ENCODE assay signal across 20 mouse cellular contexts in genomic region chr5:135451100-135451499, GRCm38 (mm10). TPM values are rescaled to one million over a fixed set of nuclear protein-coding genes. Genes with fewer than 3 reads are reported as not detected.
DNase-seq lines count a peak whose midpoint lies in the region; ATAC-seq and TF ChIP-seq lines count a peak whose summit lies in the region.
"Had no signal": no experiment of that assay in that cellular context is flagged by ENCODE, and none has a peak within 500 bp of the region (broad histone marks: within the 10 kb centered on the region; RNA-seq: fewer than 3 reads in every experiment).

No protein-coding gene starts in this region.

- peak overlapping the region; percentile 47; the same call in 1 of the 2 replicates for H3K27ac ChIP-seq in left cerebral cortex, adult 2 months
- H3K27ac ChIP-seq: embryonic facial prominence, embryonic 12.5 days; forebrain, embryonic 13.5 days; gastrocnemius, adult 2 months; hindbrain, embryonic 10.5 days; hindbrain, embryonic 15.5 days had no signal

- no peak for DNase-seq in frontal cortex, postnatal 14 days (ENCODE audit: low spot score in 2 of 2)
- DNase-seq in left cerebral cortex, adult 2 months (ENCODE audit: extremely low spot score in 1 of 2, low spot score in 2 of 2): no peak
- DNase-seq in left cerebral cortex, adult 11 months (ENCODE audit: low spot score): no peak
- peak; percentile 28 to 44 for DNase-seq in right cerebral cortex, adult 2 months (ENCODE audit: low spot score in 2 of 2)
- no peak for DNase-seq in right cerebral cortex, postnatal 14 days
- peak; percentile 58 for DNase-seq in telencephalon, adult 2 months (ENCODE audit: low read depth, low spot score)
- DNase-seq: adrenal gland, postnatal 14 days; cerebellum, adult 8-10 months; embryo, embryonic 11 days; gastrocnemius, adult 2 months; gastrocnemius, postnatal 25 days had no signal

- TF ChIP-seq CTCF in left cerebral cortex, adult 2 months (IDR thresholded peaks at IDR 0.05): no peak

- H3K4me3 ChIP-seq in left cerebral cortex, adult 2 months: no peak overlapping the region
- H3K4me3 ChIP-seq: embryonic facial prominence, embryonic 12.5 days; forebrain, embryonic 13.5 days; gastrocnemius, adult 2 months; heart, embryonic 12.5 days; hindbrain, embryonic 10.5 days; hindbrain, embryonic 15.5 days had no signal

- peak; percentile 78 for ATAC-seq in frontal cortex, adult (ENCODE audit: low TSS enrichment)
- ATAC-seq: activated CD4-positive, CD25-positive, alpha-beta regulatory T cell, adult 4 months; forebrain, embryonic 13.5 days; inflammation-experienced regulatory T-cells, adult 6 months; Patski had no signal

- intact Hi-C loops in left cerebral cortex, adult 2 months (cut with DNase I): no loop called here

RNA-seq across cellular contexts. Expression of gene Pom121, which starts 56.8 kb away (rescaled TPM):
- total RNA-seq in left cerebral cortex, adult 2 months (2021): 10 to 100 TPM; 56.6 to 58.3 TPM

Comparison
In these comparisons a context has a peak if more than half of its experiments do, and no peak if none do; other contexts are left out.
1. DNase-seq: peak in right cerebral cortex, adult 2 months (2 of 2) and telencephalon, adult 2 months (single experiment); none in frontal cortex, postnatal 14 days (0 of 2), left cerebral cortex, adult 2 months (0 of 2), left cerebral cortex, adult 11 months (single experiment) and right cerebral cortex, postnatal 14 days (single experiment).